Mouse (Mus musculus) ES-Bruce4 (cell line): ENCODE measurements around the gene Smim20.

Source experiments
- CTCF ChIP-seq: IDR thresholded peaks from one replicate; pipeline ENCODE4 v1.8.1; 2011; ENCODE audit warnings: low read depth, low read length
- EP300 ChIP-seq: IDR thresholded peaks from 2 replicates; pipeline ENCODE4 v1.6.1; 2011; ENCODE audit warnings: low read depth, low read length; ENCODE audit not compliant: insufficient read depth
- POLR2A ChIP-seq: IDR thresholded peaks from one replicate; pipeline ENCODE4 v1.8.1; 2011; ENCODE audit warnings: low read length; ENCODE audit not compliant: insufficient read depth

- TF ChIP-seq POLR2A: no peak
- TF ChIP-seq CTCF: no peak
- no peak for TF ChIP-seq EP300
Observed at GRCm38 (mm10) chr5:53324256-53324655, 57.4 kb downstream of the Smim20 start.
